In genomic region chr10:11065136-11065535, GRCm38 (mm10) we compare ENCODE assay signal across 25 mouse cellular contexts. TPM values are rescaled to one million over a fixed set of nuclear protein-coding genes. Genes with fewer than 3 reads are reported as not detected.
DNase-seq lines count a peak whose midpoint lies in the region; ATAC-seq and TF ChIP-seq lines count a peak whose summit lies in the region.
"Had no signal": no experiment of that assay in that cellular context is flagged by ENCODE, and none has a peak within 500 bp of the region (broad histone marks: within the 10 kb centered on the region; RNA-seq: fewer than 3 reads in every experiment).

No protein-coding gene starts in this region.

- TF ChIP-seq CTCF in layer of hippocampus, adult 2 months (conservative IDR thresholded peaks at IDR 0.05) = no peak

- no peaks in the 10 kb centered on the region for H3K4me1 ChIP-seq in midbrain, embryonic 11.5 days (ENCODE audit: control insufficient read depth, insufficient read depth, low read length)
- H3K4me1 ChIP-seq: embryonic facial prominence, embryonic 12.5 days; forebrain, embryonic 15.5 days had no signal

- H3K4me2 ChIP-seq in midbrain, embryonic 11.5 days = no peak overlapping the region
- H3K4me2 ChIP-seq: embryonic facial prominence, embryonic 12.5 days; forebrain, embryonic 13.5 days; forebrain, embryonic 15.5 days had no signal

- no peaks in the 10 kb centered on the region for H3K36me3 ChIP-seq in midbrain, embryonic 11.5 days (ENCODE audit: control insufficient read depth, insufficient read depth, low read length)
- H3K36me3 ChIP-seq: embryonic facial prominence, embryonic 12.5 days; forebrain, embryonic 15.5 days had no signal

- no peaks in the 10 kb centered on the region for H3K9me3 ChIP-seq in midbrain, embryonic 11.5 days (ENCODE audit: control insufficient read depth, low read length)
- H3K9me3 ChIP-seq: embryonic facial prominence, embryonic 12.5 days; forebrain, embryonic 13.5 days; forebrain, embryonic 15.5 days had no signal

- no peak overlapping the region for H3K4me3 ChIP-seq in layer of hippocampus, adult 2 months
- no peak overlapping the region for H3K4me3 ChIP-seq in midbrain, embryonic 11.5 days (ENCODE audit: low read depth, low read length)
- H3K4me3 ChIP-seq: embryonic facial prominence, embryonic 12.5 days; forebrain, embryonic 13.5 days; forebrain, embryonic 15.5 days had no signal

- peak; percentile 33 for DNase-seq in embryo, embryonic 10 days (ENCODE audit: low spot score)
- no peak for DNase-seq in embryo, embryonic 9.5 days (ENCODE audit: extremely low spot score)
- no peak for DNase-seq in layer of hippocampus, adult 2 months (ENCODE audit: low spot score in 2 of 2)
- DNase-seq in layer of hippocampus, adult 9-11 months = no peak
- DNase-seq in embryo, embryonic 10.5 days (ENCODE audit: low spot score) = peak; percentile 50
- DNase-seq in ovary, postnatal 14 days (ENCODE audit: low spot score) = no peak
- DNase-seq in midbrain, embryonic 11.5 days (ENCODE audit: low spot score, missing footprints) = no peak
- DNase-seq: adrenal gland, adult 8-10 months; adrenal gland, postnatal 14 days; adrenal gland, postnatal 36 days; cerebellum, adult 11-12 months; cerebellum, adult 2 months; cerebellum, adult 9-10 months; cerebellum, postnatal 10 days; cerebellum, postnatal 25 days; forebrain, postnatal 0 days had no signal

- H3K9ac ChIP-seq in midbrain, embryonic 11.5 days (ENCODE audit: low read length) = no peak overlapping the region
- H3K9ac ChIP-seq: embryonic facial prominence, embryonic 12.5 days; forebrain, embryonic 13.5 days; forebrain, embryonic 15.5 days; forebrain, postnatal 0 days had no signal

- H3K27ac ChIP-seq in layer of hippocampus, adult 2 months = peak overlapping the region; percentile 34; the same call in 1 of the 2 replicates
- no peak overlapping the region for H3K27ac ChIP-seq in midbrain, embryonic 11.5 days (ENCODE audit: low read depth, low read length)
- H3K27ac ChIP-seq: embryonic facial prominence, embryonic 12.5 days; forebrain, embryonic 13.5 days; forebrain, embryonic 15.5 days had no signal

- 77% methylated on average over 2 of the region's 2 CpGs for WGBS in midbrain, embryonic 11.5 days

- ATAC-seq in midbrain, embryonic 11.5 days (ENCODE audit: low FRiP score) = no peak
- ATAC-seq: activated CD4-positive, CD25-positive, alpha-beta regulatory T cell, adult 4 months; forebrain, embryonic 13.5 days; forebrain, embryonic 15.5 days; forebrain, postnatal 0 days; Patski had no signal

- no peaks in the 10 kb centered on the region for H3K27me3 ChIP-seq in midbrain, embryonic 11.5 days (ENCODE audit: control insufficient read depth, insufficient read depth, low read length)
- H3K27me3 ChIP-seq: embryonic facial prominence, embryonic 12.5 days; forebrain, embryonic 13.5 days; forebrain, embryonic 15.5 days; Patski had no signal

RNA-seq across cellular contexts. Expression of gene Grm1, which starts 17.0 kb away (rescaled TPM):
- total RNA-seq in layer of hippocampus, adult 2 months (2021) = 10 to 100 TPM; 77.9 to 78.1 TPM
- polyA plus RNA-seq in midbrain, embryonic 11.5 days (2014; fragmentation: Nextera tagmentation; extraction: Ambion mirVana) = 0.03 and 0.36 TPM in 2 replicates
- total RNA-seq: adrenal gland, adult 18-20 months; adrenal gland, postnatal 14 days; adrenal gland, postnatal 36 days; ES-E14; MEL had no signal
- polyA plus RNA-seq: activated CD4-positive, CD25-positive, alpha-beta regulatory T cell, adult 4 months; C2C12; Patski had no signal

Comparison
In these comparisons a context has a peak if more than half of its experiments do, and no peak if none do; other contexts are left out.
1. DNase-seq: peak in embryo, embryonic 10 days (single experiment) and embryo, embryonic 10.5 days (single experiment); none in embryo, embryonic 9.5 days (single experiment), layer of hippocampus, adult 2 months (0 of 2), layer of hippocampus, adult 9-11 months (single experiment), ovary, postnatal 14 days (single experiment) and midbrain, embryonic 11.5 days (single experiment).